Comparison of ENCODE assay signal across 12 mouse cellular contexts in genomic region chr6:12054149-12054548, GRCm38 (mm10).
DNase-seq lines count a peak whose midpoint lies in the region; ATAC-seq and TF ChIP-seq lines count a peak whose summit lies in the region.
"Had no signal": no experiment of that assay in that cellular context is flagged by ENCODE, and none has a peak within 500 bp of the region (broad histone marks: within the 10 kb centered on the region; RNA-seq: fewer than 3 reads in every experiment).

No protein-coding gene starts in this region.

- no peak for TF ChIP-seq EP300 in lung, postnatal 0 days (IDR thresholded peaks at IDR 0.05)

- no peak overlapping the region for H3K4me3 ChIP-seq in hindbrain, embryonic 14.5 days (replicated peaks; ENCODE audit: low read length)
- no peak overlapping the region for H3K4me3 ChIP-seq in hindbrain, embryonic 12.5 days
- no peak overlapping the region for H3K4me3 ChIP-seq in embryonic facial prominence, embryonic 14.5 days (ENCODE audit: low read depth, low read length)
- no peak overlapping the region for H3K4me3 ChIP-seq in lung, postnatal 0 days (ENCODE audit: low read depth, low read length)
- no peak overlapping the region for H3K4me3 ChIP-seq in neural tube, embryonic 15.5 days (replicated peaks)
- H3K4me3 ChIP-seq: embryonic facial prominence, embryonic 12.5 days; heart, adult 2 months had no signal

- WGBS in hindbrain, embryonic 14.5 days = 69% methylated on average over 3 of the region's 3 CpGs
- 69% methylated on average over 3 of the region's 3 CpGs for WGBS in hindbrain, embryonic 12.5 days
- WGBS in embryonic facial prominence, embryonic 14.5 days = 41% methylated on average over 3 of the region's 3 CpGs
- WGBS in lung, postnatal 0 days = 26% methylated on average over 3 of the region's 3 CpGs
- WGBS in neural tube, embryonic 15.5 days = 35% methylated on average over 3 of the region's 3 CpGs

- no peaks in the 10 kb centered on the region for H3K4me1 ChIP-seq in hindbrain, embryonic 14.5 days (replicated peaks; ENCODE audit: control insufficient read depth, insufficient read depth, low read length)
- no peaks in the 10 kb centered on the region for H3K4me1 ChIP-seq in hindbrain, embryonic 12.5 days
- peaks cover 4% of the 10 kb centered on the region; the same call in 1 of the 2 replicates for H3K4me1 ChIP-seq in embryonic facial prominence, embryonic 14.5 days (ENCODE audit: control insufficient read depth, insufficient read depth, low read length)
- 0 out of 2 replicates have a peak, but pooled peaks cover 2% of the 10 kb centered on the region for H3K4me1 ChIP-seq in lung, postnatal 0 days (ENCODE audit: insufficient read depth, low read depth, low read length)
- H3K4me1 ChIP-seq in neural tube, embryonic 15.5 days = no peaks in the 10 kb centered on the region
- H3K4me1 ChIP-seq: embryonic facial prominence, embryonic 12.5 days had no signal

- peaks cover under 1% of the 10 kb centered on the region; the same call in 1 of the 2 replicates for H3K36me3 ChIP-seq in hindbrain, embryonic 14.5 days (replicated peaks; ENCODE audit: control insufficient read depth, insufficient read depth)
- 0 out of 2 replicates have a peak, but pooled peaks cover 3% of the 10 kb centered on the region for H3K36me3 ChIP-seq in hindbrain, embryonic 12.5 days
- H3K36me3 ChIP-seq in embryonic facial prominence, embryonic 14.5 days (ENCODE audit: control insufficient read depth, insufficient read depth, low read length) = peaks cover 7% of the 10 kb centered on the region; the same call in 1 of the 2 replicates
- H3K36me3 ChIP-seq in lung, postnatal 0 days (ENCODE audit: insufficient read depth, low read length) = no peaks in the 10 kb centered on the region
- no peaks in the 10 kb centered on the region for H3K36me3 ChIP-seq in neural tube, embryonic 15.5 days

- 0 out of 2 replicates have a peak, but pooled peaks have one; percentile 17 for ATAC-seq in hindbrain, embryonic 14.5 days (ENCODE audit: low FRiP score)
- ATAC-seq in hindbrain, embryonic 12.5 days (ENCODE audit: low FRiP score) = no peak
- ATAC-seq in embryonic facial prominence, embryonic 14.5 days (ENCODE audit: low read depth) = no peak
- no peak; the same call in 1 of the 2 replicates for ATAC-seq in lung, postnatal 0 days
- ATAC-seq in neural tube, embryonic 15.5 days (ENCODE audit: low FRiP score) = no peak

- no peak overlapping the region for H3K9ac ChIP-seq in hindbrain, embryonic 14.5 days
- no peak overlapping the region for H3K9ac ChIP-seq in hindbrain, embryonic 12.5 days
- H3K9ac ChIP-seq in embryonic facial prominence, embryonic 14.5 days (ENCODE audit: low read depth, low read length) = no peak overlapping the region
- H3K9ac ChIP-seq in lung, postnatal 0 days (replicated peaks; ENCODE audit: low read depth) = no peak overlapping the region
- no peak overlapping the region for H3K9ac ChIP-seq in neural tube, embryonic 15.5 days (replicated peaks)
- H3K9ac ChIP-seq: embryonic facial prominence, embryonic 12.5 days had no signal

- H3K27me3 ChIP-seq in hindbrain, embryonic 14.5 days (ENCODE audit: control insufficient read depth, insufficient read depth, low read length) = no peaks in the 10 kb centered on the region
- H3K27me3 ChIP-seq in hindbrain, embryonic 12.5 days = no peaks in the 10 kb centered on the region
- H3K27me3 ChIP-seq in embryonic facial prominence, embryonic 14.5 days (replicated peaks; ENCODE audit: control insufficient read depth, insufficient read depth, low read length) = no peaks in the 10 kb centered on the region
- no peaks in the 10 kb centered on the region for H3K27me3 ChIP-seq in lung, postnatal 0 days (replicated peaks; ENCODE audit: insufficient read depth, low read length)
- H3K27me3 ChIP-seq in neural tube, embryonic 15.5 days (replicated peaks) = no peaks in the 10 kb centered on the region
- H3K27me3 ChIP-seq: embryonic facial prominence, embryonic 12.5 days had no signal

- DNase-seq in hindbrain, embryonic 14.5 days (ENCODE audit: low spot score) = no peak
- DNase-seq in embryonic facial prominence, embryonic 14.5 days (ENCODE audit: low spot score) = peak; percentile 64
- peak; percentile 3 to 9 for DNase-seq in heart, postnatal 36 days
- peak; percentile 31 for DNase-seq in lung, postnatal 0 days (ENCODE audit: low spot score)
- no peak for DNase-seq in urinary bladder, postnatal 25 days (ENCODE audit: low spot score)
- no peak for DNase-seq in embryo, embryonic 9.5 days (ENCODE audit: extremely low spot score)
- DNase-seq: right cerebral cortex, postnatal 25 days; thymus, adult 2 months had no signal

- no peak for TF ChIP-seq CTCF in lung, postnatal 0 days (IDR thresholded peaks at IDR 0.05)

- no peaks in the 10 kb centered on the region for H3K9me3 ChIP-seq in hindbrain, embryonic 14.5 days (ENCODE audit: control insufficient read depth, low read length)
- H3K9me3 ChIP-seq in hindbrain, embryonic 12.5 days (replicated peaks) = no peaks in the 10 kb centered on the region
- H3K9me3 ChIP-seq in embryonic facial prominence, embryonic 14.5 days (ENCODE audit: control insufficient read depth, low read length) = no peaks in the 10 kb centered on the region
- H3K9me3 ChIP-seq in lung, postnatal 0 days (ENCODE audit: low read length) = no peaks in the 10 kb centered on the region
- no peaks in the 10 kb centered on the region for H3K9me3 ChIP-seq in neural tube, embryonic 15.5 days (replicated peaks)
- H3K9me3 ChIP-seq: embryonic facial prominence, embryonic 12.5 days had no signal

- intact Hi-C loops in heart, postnatal 36 days (cut with DNase I) = no loop called here

- H3K4me2 ChIP-seq in hindbrain, embryonic 14.5 days (replicated peaks) = no peak overlapping the region
- no peak overlapping the region for H3K4me2 ChIP-seq in hindbrain, embryonic 12.5 days (replicated peaks)
- no peak overlapping the region for H3K4me2 ChIP-seq in embryonic facial prominence, embryonic 14.5 days (ENCODE audit: low read depth, low read length)
- H3K4me2 ChIP-seq in lung, postnatal 0 days (replicated peaks; ENCODE audit: low read depth, low read length) = no peak overlapping the region
- H3K4me2 ChIP-seq in neural tube, embryonic 15.5 days = no peak overlapping the region
- H3K4me2 ChIP-seq: embryonic facial prominence, embryonic 12.5 days had no signal

- H3K27ac ChIP-seq in hindbrain, embryonic 14.5 days = no peak overlapping the region
- H3K27ac ChIP-seq in hindbrain, embryonic 12.5 days = no peak overlapping the region
- H3K27ac ChIP-seq in embryonic facial prominence, embryonic 14.5 days (replicated peaks; ENCODE audit: low read depth, low read length) = no peak overlapping the region
- no peak overlapping the region for H3K27ac ChIP-seq in lung, postnatal 0 days (ENCODE audit: low read length)
- no peak overlapping the region for H3K27ac ChIP-seq in neural tube, embryonic 15.5 days (replicated peaks)
- H3K27ac ChIP-seq: embryonic facial prominence, embryonic 12.5 days; heart, adult 2 months had no signal

Comparison
In these comparisons a context has a peak if more than half of its experiments do, and no peak if none do; other contexts are left out.
1. DNase-seq: peak in embryonic facial prominence, embryonic 14.5 days (single experiment), heart, postnatal 36 days (2 of 2) and lung, postnatal 0 days (single experiment); none in hindbrain, embryonic 14.5 days (single experiment), urinary bladder, postnatal 25 days (single experiment) and embryo, embryonic 9.5 days (single experiment).